Mouse (Mus musculus) cortical plate, adult 2 months (tissue): ENCODE results near the gene Med13l.

Source experiments
- CTCF ChIP-seq: fragments of 200-500 bp; IDR thresholded peaks from 2 replicates; pipeline ENCODE4 v1.5.1; 2011; ENCODE audit warnings: mild to moderate bottlenecking, control low read depth, low read length; ENCODE audit not compliant: insufficient read depth; ENCODE audit errors: extremely low read depth
- POLR2A ChIP-seq: fragments of 200-500 bp; IDR thresholded peaks from 2 replicates; pipeline ENCODE4 v1.6.1; 2011; ENCODE audit warnings: mild to moderate bottlenecking, low read length, control low read depth; ENCODE audit not compliant: insufficient read depth; ENCODE audit errors: extremely low read depth

GRCm38 (mm10) chr5:118526504-118526903, 34.0 kb upstream of the Med13l start:
- TF ChIP-seq CTCF (no peak), POLR2A (no peak)
